Mouse (Mus musculus) E14TG2a.4 (cell line): ENCODE measurements around the gene Cyb561d2.
A peak's percentile ranks its signal among the peaks of the same experiment; 100 is the strongest.

Experiments used
- H3K27me3 ChIP-seq: 2 replicates; pipeline ENCODE4 v1.6.1; 2014; ENCODE audit warnings: low read length, control low read depth; ENCODE audit not compliant: insufficient read depth
- H3K36me3 ChIP-seq: 2 replicates; pipeline ENCODE4 v1.6.1; 2014; ENCODE audit warnings: low read length, control low read depth; ENCODE audit not compliant: insufficient read depth
- H3K4me1 ChIP-seq: replicated peaks from 2 replicates; pipeline ENCODE4 v1.6.1; 2014; ENCODE audit warnings: low read depth, low read length, control low read depth
- H3K4me3 ChIP-seq: replicated peaks from 2 replicates; pipeline ENCODE4 v1.5.1; 2014; ENCODE audit warnings: mild to moderate bottlenecking, low read length
- H3K9me3 ChIP-seq: 2 replicates; pipeline ENCODE4 v1.6.1; 2014; ENCODE audit warnings: low read length, control low read depth
- CTCF ChIP-seq: conservative IDR thresholded peaks from 2 replicates; pipeline ENCODE4 v1.5.1; 2014; ENCODE audit warnings: low read length
- NANOG ChIP-seq: IDR thresholded peaks from 2 replicates; pipeline ENCODE4 v1.6.1; 2014; ENCODE audit warnings: borderline replicate concordance, low read length, mixed read lengths
- POU5F1 ChIP-seq: IDR thresholded peaks from 2 replicates; pipeline ENCODE4 v1.6.1; 2014; ENCODE audit warnings: low read length, borderline replicate concordance

Gene Cyb561d2

GRCm38 (mm10) chr9:107504662-107505537 is 37.1 kb downstream of the Cyb561d2 start:
- H3K36me3 ChIP-seq, result no peaks in the 10 kb centered on the region
- TF ChIP-seq NANOG (no peak), CTCF (no peak), POU5F1 (no peak)
- H3K4me1 ChIP-seq, result peaks cover 43% of the 10 kb centered on the region
- no peaks in the 10 kb centered on the region for H3K9me3 ChIP-seq
- no peaks in the 10 kb centered on the region; the same call in 1 of the 2 replicates for H3K27me3 ChIP-seq
- peak overlapping the region; percentile 70 for H3K4me3 ChIP-seq

- Histone ChIP-seq H3K9me3 (peaks cover 5% of the 10 kb centered on the region; the same call in 1 of the 2 replicates), H3K4me3 (no peak overlapping the region), H3K36me3 (no peaks in the 10 kb centered on the region), H3K27me3 (peaks cover 6% of the 10 kb centered on the region; the same call in 1 of the 2 replicates), H3K4me1 (peaks cover 26% of the 10 kb centered on the region)
- TF ChIP-seq POU5F1 (no peak), CTCF (no peak), NANOG (no peak)
Measured at GRCm38 (mm10) chr9:107502131-107502846, 39.7 kb downstream of the Cyb561d2 start.

- peaks cover 5% of the 10 kb centered on the region; the same call in 1 of the 2 replicates for H3K9me3 ChIP-seq
- no peak overlapping the region for H3K4me3 ChIP-seq
- peaks cover 20% of the 10 kb centered on the region for H3K4me1 ChIP-seq
- TF ChIP-seq CTCF (no peak), NANOG (no peak), POU5F1 (no peak)
- H3K36me3 ChIP-seq, result no peaks in the 10 kb centered on the region
- peaks cover 6% of the 10 kb centered on the region; the same call in 1 of the 2 replicates for H3K27me3 ChIP-seq
Measured at GRCm38 (mm10) chr9:107500708-107501286, 41.2 kb downstream of the Cyb561d2 start.

- TF ChIP-seq NANOG (no peak), CTCF (no peak), POU5F1 (no peak)
- H3K4me1 ChIP-seq, result peaks cover 4% of the 10 kb centered on the region; the same call in 1 of the 2 replicates
- no peaks in the 10 kb centered on the region for H3K36me3 ChIP-seq
- H3K27me3 ChIP-seq, result peaks cover 24% of the 10 kb centered on the region
- peaks cover 5% of the 10 kb centered on the region; the same call in 1 of the 2 replicates for H3K9me3 ChIP-seq
- no peak overlapping the region for H3K4me3 ChIP-seq
Measured at GRCm38 (mm10) chr9:107496359-107496758, 45.6 kb downstream of the Cyb561d2 start.

GRCm38 (mm10) chr9:107494238-107494637 is 47.8 kb downstream of the Cyb561d2 start:
- Histone ChIP-seq H3K9me3 (peaks cover 5% of the 10 kb centered on the region; the same call in 1 of the 2 replicates), H3K27me3 (peaks cover 24% of the 10 kb centered on the region), H3K4me1 (peaks cover 4% of the 10 kb centered on the region; the same call in 1 of the 2 replicates), H3K36me3 (no peaks in the 10 kb centered on the region), H3K4me3 (no peak overlapping the region)
- no peak for TF ChIP-seq POU5F1
- TF ChIP-seq NANOG, result no peak
- TF ChIP-seq CTCF, result no peak

- TF ChIP-seq NANOG (no peak), POU5F1 (no peak), CTCF (no peak)
- Histone ChIP-seq H3K4me3 (no peak overlapping the region), H3K4me1 (peaks cover 4% of the 10 kb centered on the region; the same call in 1 of the 2 replicates), H3K27me3 (peaks cover 23% of the 10 kb centered on the region), H3K36me3 (no peaks in the 10 kb centered on the region), H3K9me3 (peaks cover 5% of the 10 kb centered on the region; the same call in 1 of the 2 replicates)
Measured at GRCm38 (mm10) chr9:107493511-107493910, 48.5 kb downstream of the Cyb561d2 start.

- no peak overlapping the region for H3K4me3 ChIP-seq
- H3K27me3 ChIP-seq, result peaks cover 19% of the 10 kb centered on the region
- H3K36me3 ChIP-seq, result no peaks in the 10 kb centered on the region
- H3K4me1 ChIP-seq, result peaks cover 17% of the 10 kb centered on the region
- H3K9me3 ChIP-seq, result no peaks in the 10 kb centered on the region
- TF ChIP-seq NANOG, result no peak
- TF ChIP-seq CTCF, result no peak
- TF ChIP-seq POU5F1, result no peak
Measured at GRCm38 (mm10) chr9:107490625-107491024, 51.4 kb downstream of the Cyb561d2 start.

- H3K36me3 ChIP-seq, result no peaks in the 10 kb centered on the region
Measured at GRCm38 (mm10) chr9:107490146-107490545, 51.8 kb downstream of the Cyb561d2 start.

More at GRCm38 (mm10) chr9:107490146-107490545, 51.8 kb downstream of the Cyb561d2 start:
- TF ChIP-seq CTCF, result no peak
- TF ChIP-seq POU5F1, result no peak
- no peak for TF ChIP-seq NANOG
- peaks cover 21% of the 10 kb centered on the region for H3K4me1 ChIP-seq
- H3K9me3 ChIP-seq, result no peaks in the 10 kb centered on the region
- H3K4me3 ChIP-seq, result no peak overlapping the region
- H3K27me3 ChIP-seq, result peaks cover 18% of the 10 kb centered on the region
